Mouse (Mus musculus) liver, embryonic 15.5 days (tissue): ENCODE measurements around the gene Hba-a2. TPM values are rescaled to one million over a fixed set of nuclear protein-coding genes. Genes with fewer than 3 reads are reported as not detected.
"Not testable (repeated sequence)": the region's sequence is repeated elsewhere in the genome, so short reads cannot be mapped to it uniquely, and the experiment has no call there.

ENCODE experiments used
- ATAC-seq: fragments of 200-750 bp; cut with Nextera tagmentation; 2 replicates; pipeline ENCODE4 v1.8.0; 2017; ENCODE audit warnings: moderate number of reproducible peaks, mild to moderate bottlenecking, moderate library complexity; ENCODE audit not compliant: insufficient read depth
- H3K27ac ChIP-seq: fragments of 300-500 bp; sonication (generic); replicated peaks from 2 replicates; pipeline ENCODE4 v1.5.1; 2015; ENCODE audit warnings: mild to moderate bottlenecking, inconsistent platforms
- H3K27me3 ChIP-seq: fragments of 300-500 bp; sonication (generic); 2 replicates; pipeline ENCODE4 v1.6.1; 2015; ENCODE audit warnings: mild to moderate bottlenecking, inconsistent platforms
- H3K36me3 ChIP-seq: fragments of 300-500 bp; sonication (generic); replicated peaks from 2 replicates; pipeline ENCODE4 v1.6.1; 2015; ENCODE audit warnings: moderate library complexity, mild to moderate bottlenecking, inconsistent platforms
- H3K4me1 ChIP-seq: fragments of 300-500 bp; sonication (generic); replicated peaks from 2 replicates; pipeline ENCODE4 v1.6.1; 2015; ENCODE audit warnings: inconsistent platforms
- H3K4me2 ChIP-seq: fragments of 300-500 bp; sonication (generic); 2 replicates; pipeline ENCODE4 v1.6.1; 2015; ENCODE audit warnings: moderate library complexity, mild to moderate bottlenecking, inconsistent platforms
- H3K4me3 ChIP-seq: fragments of 300-500 bp; sonication (generic); replicated peaks from 2 replicates; pipeline ENCODE4 v1.5.1; 2015; ENCODE audit warnings: mild to moderate bottlenecking, inconsistent platforms
- H3K9ac ChIP-seq: fragments of 300-500 bp; sonication (generic); 2 replicates; pipeline ENCODE4 v1.6.1; 2015; ENCODE audit warnings: moderate library complexity, mild to moderate bottlenecking, inconsistent platforms
- H3K9me3 ChIP-seq: fragments of 300-500 bp; sonication (generic); replicated peaks from 2 replicates; pipeline ENCODE4 v1.6.1; 2016; ENCODE audit warnings: inconsistent platforms
- WGBS: fragments of 180-500 bp; shearing (Covaris S2); methylation state at CpG from one replicate; pipeline ENCODE4 v1.1.7; 2015; ENCODE audit warnings: mixed read lengths; ENCODE audit not compliant: insufficient replicate concordance; 5-methylcytosine and 5-hydroxymethylcytosine counted together
- polyA plus RNA-seq: library from polyadenylated mRNA; unstranded; fragments of >200 nt; fragmentation: Nextera tagmentation; extraction: Ambion mirVana; gene quantifications from 2 replicates; pipeline ENCODE4 v1.2.1, GENCODE M21; 2015

Gene Hba-a2
- polyA plus RNA-seq, 1 experiment from 2014 or later: 176,876 TPM

DNA sequence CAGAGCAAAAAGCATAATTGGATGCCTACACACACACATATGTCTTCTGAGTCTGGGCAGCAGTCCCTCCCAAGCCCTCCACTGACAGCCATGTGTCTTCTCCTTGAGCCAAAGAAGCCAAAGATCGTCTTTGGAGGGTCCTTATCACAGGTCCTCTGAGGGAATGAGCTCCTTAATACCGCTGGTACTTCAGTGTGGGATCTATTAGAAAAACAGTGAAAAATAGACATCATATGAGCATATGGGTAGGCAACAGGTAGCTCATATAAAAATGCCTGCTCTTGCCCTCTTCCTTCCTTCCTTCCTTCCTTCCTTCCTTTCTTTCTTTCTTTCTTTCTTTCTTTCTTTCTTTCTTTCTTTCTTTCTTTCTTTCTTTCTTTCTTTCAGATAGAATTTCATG, 11.7 kb upstream of the Hba-a2 start:
- 0 out of 2 replicates have a peak, but pooled peaks cover 11% of the 10 kb centered on the region for H3K36me3 ChIP-seq
- not testable (repeated sequence) for H3K9me3 ChIP-seq, H3K27me3 ChIP-seq
- peak; percentile 19 for ATAC-seq
- H3K4me3 ChIP-seq: peak overlapping the region; percentile 51
- peak overlapping the region; percentile 30 for H3K4me2 ChIP-seq
- peaks cover 46% of the 10 kb centered on the region for H3K4me1 ChIP-seq
- WGBS: 12% methylated on average over 2 of the region's 2 CpGs
- peak overlapping the region; percentile 54 for H3K9ac ChIP-seq
- peak overlapping the region; percentile 92 for H3K27ac ChIP-seq

DNA sequence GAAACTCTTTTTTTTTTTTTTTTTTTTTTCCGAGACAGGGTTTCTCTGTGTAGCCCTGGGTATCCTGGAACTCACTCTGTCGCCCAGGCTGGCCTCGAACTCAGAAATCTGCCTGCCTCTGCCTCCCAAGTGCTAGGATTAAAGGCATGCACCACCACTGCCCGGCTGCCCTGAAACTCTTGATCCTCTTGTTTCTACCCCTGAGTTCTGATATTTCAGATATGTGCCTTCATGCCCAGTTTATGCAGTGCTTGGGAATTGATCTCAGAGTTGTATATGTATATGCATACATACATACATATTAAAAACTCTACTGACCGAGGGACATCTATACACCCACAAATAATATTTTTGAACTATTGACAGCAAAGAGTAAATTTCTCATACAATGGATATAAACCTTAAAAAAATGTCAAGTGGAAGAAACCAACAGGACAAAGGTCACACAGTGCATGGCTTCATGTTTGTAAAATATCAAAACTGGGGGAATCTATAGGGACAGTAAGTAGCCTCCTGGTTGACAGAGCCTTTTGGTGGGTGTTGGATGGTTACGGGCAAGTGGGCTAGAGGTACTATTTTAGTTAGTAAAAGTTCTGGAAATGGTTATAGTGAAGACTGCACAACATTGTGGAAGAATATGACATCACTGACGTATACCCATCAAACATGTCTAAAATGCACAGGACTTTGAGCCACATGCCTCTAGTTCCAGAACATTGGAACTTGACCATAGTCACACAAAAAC, 11.1 kb upstream of the Hba-a2 start:
- no peaks in the 10 kb centered on the region for H3K9me3 ChIP-seq
- H3K27me3 ChIP-seq: no peaks in the 10 kb centered on the region
- peak overlapping the region; percentile 92 for H3K27ac ChIP-seq
- 0 out of 2 replicates have a peak, but pooled peaks cover 17% of the 10 kb centered on the region for H3K36me3 ChIP-seq
- WGBS: 38% methylated on average over 7 of the region's 7 CpGs
- peak overlapping the region; percentile 35 for H3K4me2 ChIP-seq
- H3K4me3 ChIP-seq: peak overlapping the region; percentile 51
- peaks cover 46% of the 10 kb centered on the region for H3K4me1 ChIP-seq
- peak overlapping the region; percentile 49; the same call in 1 of the 2 replicates for H3K9ac ChIP-seq
- ATAC-seq: peak; percentile 70

DNA sequence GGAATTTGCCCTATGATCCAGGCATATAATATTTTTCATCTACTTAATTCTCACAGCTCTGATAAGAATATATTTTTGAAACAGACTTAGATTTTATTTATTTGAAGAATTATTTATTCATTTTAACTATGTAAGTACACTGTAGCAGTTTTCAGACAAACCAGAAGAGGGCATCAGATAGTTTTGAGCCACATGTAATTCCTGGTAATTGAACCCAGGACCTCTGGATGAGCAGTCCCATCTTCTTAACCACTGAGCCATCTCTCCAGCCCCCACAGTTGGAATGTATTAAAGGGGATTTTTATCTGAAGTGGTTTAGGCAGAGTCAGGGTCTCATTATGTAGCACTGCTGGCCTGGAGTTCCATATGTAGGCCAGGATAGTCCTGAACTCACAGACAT, 10.4 kb upstream of the Hba-a2 start:
- peak overlapping the region; percentile 64 for H3K4me3 ChIP-seq

DNA sequence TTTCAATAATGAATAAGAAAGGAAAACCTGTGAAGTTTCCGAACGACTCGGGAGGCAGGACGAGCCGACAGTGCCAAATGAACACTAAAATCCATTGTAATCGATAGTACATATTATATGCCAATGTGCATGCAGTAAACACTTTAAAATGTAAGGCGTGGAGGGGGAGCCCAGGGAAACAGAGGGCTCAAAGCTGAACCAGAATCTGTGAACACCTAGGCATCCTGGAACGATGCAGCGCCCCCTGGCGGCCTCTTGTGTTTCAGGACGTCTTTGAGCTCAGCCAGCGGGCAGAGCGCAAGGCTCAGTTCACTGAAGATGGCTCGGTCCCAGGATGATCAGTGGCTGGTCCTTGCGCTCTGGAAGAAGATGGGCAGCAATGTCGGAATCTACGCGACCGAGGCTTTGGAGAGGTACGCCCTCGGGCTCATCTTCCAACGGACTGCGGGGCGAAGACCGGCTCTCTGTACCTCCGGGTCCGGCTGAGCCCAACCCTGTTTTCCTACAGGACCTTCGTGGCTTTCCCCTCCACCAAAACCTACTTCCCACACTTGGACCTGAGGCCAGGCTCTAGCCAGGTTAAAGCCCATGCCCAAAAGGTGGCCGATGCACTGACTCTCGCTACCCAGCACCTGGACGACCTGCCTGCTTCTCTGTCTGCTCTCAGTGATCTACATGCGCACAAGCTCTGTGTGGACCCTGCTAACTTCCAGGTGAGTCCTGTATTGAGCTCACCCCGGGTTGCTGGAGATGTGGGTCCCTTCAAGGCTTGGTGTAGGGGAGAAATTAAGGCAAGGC, 9.4 kb upstream of the Hba-a2 start, which contains the start of gene Hbq1b:
Gene Hbq1b (plus strand): TSS at position 271 of the 798 bp plus-strand sequence.
- 12% methylated on average over 31 of the region's 33 CpGs for WGBS
- Histone ChIP-seq H3K4me3 (peak within 1 kb of the TSS; percentile 64), H3K4me1 (peaks cover 45% of the 10 kb centered on the region), H3K36me3 (peaks cover 31% of the 10 kb centered on the region), H3K27ac (peak within 1 kb of the TSS; percentile 98), H3K4me2 (peak within 1 kb of the TSS; percentile 70), H3K9ac (peak within 1 kb of the TSS; percentile 79)
- H3K9me3 ChIP-seq, ATAC-seq, H3K27me3 ChIP-seq: not testable (repeated sequence)

More for the DNA sequence above, 10.4 kb upstream of the Hba-a2 start:
- Histone ChIP-seq H3K9ac (peak overlapping the region; percentile 79; the same call in 1 of the 2 replicates), H3K36me3 (peaks cover 22% of the 10 kb centered on the region), H3K4me1 (peaks cover 45% of the 10 kb centered on the region), H3K27ac (peak overlapping the region; percentile 98), H3K4me2 (peak overlapping the region; percentile 70)
- not testable (repeated sequence) for H3K9me3 ChIP-seq, H3K27me3 ChIP-seq
- 0 out of 2 replicates have a peak, but pooled peaks have one; percentile 0 for ATAC-seq

DNA sequence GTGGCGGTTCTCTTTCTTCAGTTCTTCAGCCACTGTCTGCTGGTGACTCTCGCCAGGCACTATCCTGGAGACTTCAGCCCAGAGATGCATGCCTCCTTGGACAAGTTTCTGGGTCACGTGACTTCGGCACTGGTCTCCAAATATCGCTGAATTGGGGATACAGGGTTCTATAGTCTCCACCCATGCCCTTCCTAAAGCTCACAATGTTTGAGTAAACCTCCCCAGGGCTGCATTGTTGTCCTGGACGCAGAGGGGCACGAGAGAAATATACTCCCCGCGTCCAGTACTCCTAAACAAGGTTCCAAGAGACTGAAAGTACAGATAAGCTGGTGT, 8.8 kb upstream of the Hba-a2 start:
- no peak for ATAC-seq
- WGBS: 54% methylated on average over 9 of the region's 9 CpGs
- peak overlapping the region; percentile 64 for H3K4me3 ChIP-seq
- H3K27ac ChIP-seq: peak overlapping the region; percentile 98
- peak overlapping the region; percentile 79 for H3K9ac ChIP-seq
- peak overlapping the region; percentile 70 for H3K4me2 ChIP-seq
- H3K9me3 ChIP-seq: no peaks in the 10 kb centered on the region
- H3K27me3 ChIP-seq: no peaks in the 10 kb centered on the region
- H3K36me3 ChIP-seq: peaks cover 31% of the 10 kb centered on the region
- H3K4me1 ChIP-seq: peaks cover 46% of the 10 kb centered on the region

DNA sequence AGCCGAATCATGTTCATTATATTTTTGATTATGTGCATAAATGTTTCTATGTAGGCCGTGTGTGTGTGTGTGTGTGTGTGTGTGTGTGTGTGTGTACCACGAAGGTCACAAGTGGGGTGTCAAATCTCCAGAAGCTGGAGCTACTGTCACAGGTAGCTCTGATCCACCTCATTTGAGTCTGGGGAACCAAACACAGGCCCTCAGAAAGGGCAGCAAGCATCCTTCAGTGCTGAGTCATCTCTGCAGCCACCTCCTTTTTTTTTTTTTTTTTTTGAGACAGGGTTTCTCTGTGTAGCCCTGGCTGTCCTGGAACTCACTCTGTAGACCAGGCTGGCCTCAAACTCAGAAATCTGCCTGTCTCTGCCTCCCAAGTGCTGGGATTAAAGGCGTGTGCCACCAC, 3.5 kb upstream of the Hba-a2 start:
- H3K4me3 ChIP-seq: peak overlapping the region; percentile 30
- H3K9me3 ChIP-seq, ATAC-seq, H3K27me3 ChIP-seq: not testable (repeated sequence)
- 55% methylated on average over 4 of the region's 4 CpGs for WGBS
- peaks cover 70% of the 10 kb centered on the region for H3K4me1 ChIP-seq
- H3K27ac ChIP-seq: peak overlapping the region; percentile 98
- H3K36me3 ChIP-seq: peaks cover 40% of the 10 kb centered on the region
- H3K4me2 ChIP-seq: peak overlapping the region; percentile 70
- H3K9ac ChIP-seq: peak overlapping the region; percentile 67

DNA sequence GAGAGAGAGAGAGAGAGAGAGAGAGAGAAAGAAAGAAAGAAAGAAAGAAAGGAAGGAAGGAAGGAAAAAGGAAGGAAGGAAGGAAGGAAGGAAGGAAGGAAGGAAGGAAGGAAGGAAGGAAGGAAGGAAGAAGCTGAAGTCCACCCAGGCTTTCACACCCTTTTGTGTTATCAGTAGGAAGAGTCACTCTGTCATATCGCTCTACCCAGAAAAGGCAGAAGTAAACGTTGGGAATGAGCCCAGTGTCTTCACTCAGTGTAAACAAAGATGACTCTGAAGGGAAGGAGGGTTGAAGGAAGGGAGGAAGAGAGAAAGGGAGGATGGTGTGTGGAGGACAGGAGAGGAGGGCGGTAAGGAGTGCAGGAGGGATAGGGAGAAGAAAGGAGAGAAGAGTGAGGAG, 2.8 kb upstream of the Hba-a2 start:
- not testable (repeated sequence) for H3K9me3 ChIP-seq, H3K27me3 ChIP-seq
- H3K27ac ChIP-seq: peak overlapping the region; percentile 98
- peaks cover 38% of the 10 kb centered on the region for H3K36me3 ChIP-seq
- peak overlapping the region; percentile 49 for H3K4me3 ChIP-seq
- peaks cover 67% of the 10 kb centered on the region for H3K4me1 ChIP-seq
- ATAC-seq: 0 out of 2 replicates have a peak, but pooled peaks have one; percentile 8
- peak overlapping the region; percentile 70 for H3K4me2 ChIP-seq
- 32% methylated on average over 3 of the region's 3 CpGs for WGBS
- peak overlapping the region; percentile 70 for H3K9ac ChIP-seq

DNA sequence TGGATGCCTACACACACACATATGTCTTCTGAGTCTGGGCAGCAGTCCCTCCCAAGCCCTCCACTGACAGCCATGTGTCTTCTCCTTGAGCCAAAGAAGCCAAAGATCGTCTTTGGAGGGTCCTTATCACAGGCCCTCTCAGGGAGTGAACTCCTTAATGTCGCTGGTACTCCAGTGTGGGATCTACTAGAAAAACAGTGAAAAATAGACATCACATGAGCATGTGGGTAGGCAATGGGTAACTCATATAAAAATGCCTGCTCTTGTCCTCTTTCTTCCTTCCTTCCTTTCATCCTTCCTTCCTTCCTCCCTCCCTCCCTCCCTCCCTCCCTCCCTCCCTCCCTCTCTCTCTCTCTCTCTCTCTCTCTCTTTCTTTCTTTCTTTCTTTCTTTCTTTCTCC, 1.1 kb downstream of the Hba-a2 start:
- Histone ChIP-seq H3K4me2 (peak overlapping the region; percentile 47), H3K27ac (peak overlapping the region; percentile 95), H3K9ac (peak overlapping the region; percentile 57), H3K4me1 (peaks cover 47% of the 10 kb centered on the region), H3K27me3 (peaks cover 21% of the 10 kb centered on the region), H3K36me3 (peaks cover 30% of the 10 kb centered on the region), H3K4me3 (peak overlapping the region; percentile 58)
- 10% methylated on average over 2 of the region's 2 CpGs for WGBS
- peak; percentile 6 for ATAC-seq
- H3K9me3 ChIP-seq: not testable (repeated sequence)

DNA sequence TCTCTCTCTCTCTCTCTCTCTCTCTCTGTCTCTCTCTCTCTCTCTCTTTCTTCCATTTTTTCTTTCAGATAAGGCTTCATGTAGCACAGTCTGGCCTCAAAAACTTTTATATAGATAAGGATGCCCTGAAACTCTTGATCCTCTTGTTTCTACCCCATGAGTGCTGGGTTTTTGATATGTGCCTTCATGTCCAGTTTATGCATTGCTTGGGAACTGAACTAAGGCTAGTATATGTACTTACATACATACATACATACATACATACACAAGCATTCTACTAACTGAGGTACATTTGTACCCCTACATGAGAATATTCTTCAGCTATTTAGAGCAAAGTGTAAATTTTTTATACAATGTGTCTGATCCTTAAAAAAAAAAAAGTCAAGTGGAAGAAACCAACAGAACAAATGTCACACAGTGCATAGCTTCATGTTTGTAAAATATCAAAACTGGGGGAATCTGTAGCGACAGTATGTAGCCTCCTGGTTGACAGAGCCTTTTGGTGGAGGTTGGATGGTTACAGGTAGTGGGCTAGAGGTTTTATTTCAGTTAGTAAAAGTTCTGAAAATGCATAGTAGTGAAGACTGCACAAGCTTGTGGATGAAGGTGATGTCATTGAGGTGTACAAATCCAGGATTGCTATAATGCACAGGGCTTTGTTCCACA, 1.7 kb downstream of the Hba-a2 start:
- H3K27me3 ChIP-seq: peaks cover 25% of the 10 kb centered on the region
- H3K27ac ChIP-seq: peak overlapping the region; percentile 95
- 0 out of 2 replicates have a peak overlapping the region, but pooled peaks have one; percentile 43 for H3K9ac ChIP-seq
- H3K9me3 ChIP-seq: no peaks in the 10 kb centered on the region
- peaks cover 48% of the 10 kb centered on the region for H3K4me1 ChIP-seq
- peak; percentile 34 for ATAC-seq
- peaks cover 36% of the 10 kb centered on the region for H3K36me3 ChIP-seq
- peak overlapping the region; percentile 47 for H3K4me2 ChIP-seq
- 65% methylated on average over 1 of the region's 1 CpGs for WGBS
- H3K4me3 ChIP-seq: peak overlapping the region; percentile 58

DNA sequence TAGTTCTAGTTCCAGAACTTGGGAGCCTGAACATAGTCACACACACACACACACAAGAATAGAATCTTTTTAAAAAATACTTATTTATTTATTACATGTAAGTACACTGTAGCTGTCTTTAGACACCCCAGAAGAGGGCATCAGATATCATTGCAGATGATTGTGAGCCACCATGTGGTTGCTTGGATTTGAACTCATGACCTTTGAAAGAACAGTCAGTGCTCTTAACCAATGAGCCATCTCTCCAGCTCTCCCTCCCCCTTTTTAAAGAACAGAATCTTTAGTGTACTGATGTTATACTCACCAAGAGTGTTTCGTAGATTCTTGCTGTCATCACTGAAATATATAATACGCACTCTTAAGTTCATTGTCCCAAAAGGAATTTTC, 2.2 kb downstream of the Hba-a2 start:
- H3K27ac ChIP-seq: peak overlapping the region; percentile 95
- no peaks in the 10 kb centered on the region for H3K9me3 ChIP-seq
- peak overlapping the region; percentile 47 for H3K4me2 ChIP-seq
- H3K4me3 ChIP-seq: peak overlapping the region; percentile 58
- H3K9ac ChIP-seq: no peak overlapping the region
- H3K4me1 ChIP-seq: peaks cover 46% of the 10 kb centered on the region
- peaks cover 40% of the 10 kb centered on the region for H3K36me3 ChIP-seq
- H3K27me3 ChIP-seq: peaks cover 28% of the 10 kb centered on the region
- ATAC-seq: no peak
- 91% methylated on average over 2 of the region's 2 CpGs for WGBS

DNA sequence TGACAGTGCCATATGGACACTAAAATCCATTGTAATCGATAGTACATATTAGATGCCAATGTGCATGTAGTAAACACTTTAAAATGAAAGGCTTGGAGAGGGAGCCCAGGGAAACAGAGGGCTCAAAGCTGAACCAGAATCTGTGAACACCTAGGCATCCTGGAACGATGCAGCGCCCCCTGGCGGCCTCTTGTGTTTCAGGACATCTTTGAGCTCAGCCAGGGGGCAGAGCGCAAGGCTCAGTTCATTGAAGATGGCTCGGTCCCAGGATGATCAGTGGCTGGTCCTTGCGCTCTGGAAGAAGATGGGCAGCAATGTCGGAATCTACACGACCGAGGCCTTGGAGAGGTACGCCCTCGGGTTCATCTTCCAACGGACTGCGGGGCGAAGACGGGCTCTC, 3.6 kb downstream of the Hba-a2 start, which contains the start of gene Hbq1a:
Gene Hbq1a (plus strand): TSS at position 205 of the 400 bp plus-strand sequence.
- Histone ChIP-seq H3K36me3 (peaks cover 37% of the 10 kb centered on the region), H3K4me3 (peak within 1 kb of the TSS; percentile 53), H3K9ac (peak within 1 kb of the TSS; percentile 54), H3K27me3 (peaks cover 36% of the 10 kb centered on the region), H3K4me1 (peaks cover 32% of the 10 kb centered on the region), H3K27ac (peak within 1 kb of the TSS; percentile 88), H3K4me2 (peak within 1 kb of the TSS; percentile 68)
- not testable (repeated sequence) for ATAC-seq, H3K9me3 ChIP-seq
- WGBS: 7% methylated on average over 16 of the region's 16 CpGs
